Mouse (Mus musculus) spleen, adult 12 weeks (tissue): ENCODE data around the gene Gm28729.

Experiments
- DNase-seq: peaks from one replicate; pipeline ENCODE4 v3.0.0; 2022; ENCODE audit warnings: low spot score

Gm28729 gene

DNA sequence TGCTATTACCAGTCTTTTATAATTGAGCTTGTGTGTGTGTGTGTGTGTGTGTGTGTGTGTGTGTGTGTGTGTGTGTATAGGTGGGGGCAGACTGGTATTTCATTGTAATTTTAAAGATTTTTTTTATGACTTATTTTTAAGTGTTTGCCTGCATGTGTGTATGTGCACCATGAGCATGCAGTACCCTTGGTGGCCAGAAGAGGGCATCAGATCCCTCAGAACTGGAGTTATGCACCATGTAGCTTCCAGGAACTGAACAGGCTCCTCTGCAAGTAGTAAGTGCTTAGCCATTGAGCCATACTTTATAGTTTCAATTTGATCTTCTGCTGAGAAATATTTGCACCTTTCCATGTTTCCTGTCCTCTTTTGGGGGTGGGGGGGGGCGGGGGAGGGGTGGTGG is 63.5 kb downstream of the Gm28729 start:
- no peak for DNase-seq

DNA sequence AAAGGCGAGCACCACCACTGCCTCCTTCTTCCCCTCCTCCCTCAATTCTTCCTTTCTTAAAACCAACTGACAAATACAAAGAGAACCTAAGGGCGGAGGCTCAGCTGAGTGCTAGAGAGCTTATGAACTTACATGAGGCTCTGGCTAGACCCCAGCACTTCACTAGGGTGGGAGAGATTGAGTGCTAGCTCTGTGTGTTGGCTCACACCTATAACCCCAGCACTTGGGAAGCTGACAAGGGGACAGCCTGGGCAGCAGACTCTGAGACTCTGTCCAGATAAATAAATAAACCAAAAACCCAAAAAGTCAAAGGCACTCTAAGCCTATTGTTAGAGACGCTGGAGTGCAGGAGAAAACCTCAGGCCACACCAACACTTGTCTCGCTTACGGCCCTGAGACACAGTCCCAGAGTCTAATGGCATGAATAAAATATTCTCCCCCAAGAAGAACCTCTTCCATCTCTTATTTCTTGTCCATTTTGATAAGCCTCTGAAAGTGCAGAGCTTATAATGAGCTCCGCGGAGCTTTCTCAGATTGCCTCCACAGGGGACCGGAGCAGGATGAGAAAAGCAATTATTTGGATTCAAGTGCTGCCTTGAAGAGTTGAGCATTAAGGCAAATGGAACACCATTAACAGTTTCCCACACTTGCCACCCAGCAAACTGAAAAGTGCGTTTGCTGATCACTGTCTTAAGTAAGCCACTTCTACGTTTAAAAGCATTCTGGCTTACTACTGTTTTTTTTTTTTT is 64.8 kb downstream of the Gm28729 start:
- DNase-seq = no peak

DNA sequence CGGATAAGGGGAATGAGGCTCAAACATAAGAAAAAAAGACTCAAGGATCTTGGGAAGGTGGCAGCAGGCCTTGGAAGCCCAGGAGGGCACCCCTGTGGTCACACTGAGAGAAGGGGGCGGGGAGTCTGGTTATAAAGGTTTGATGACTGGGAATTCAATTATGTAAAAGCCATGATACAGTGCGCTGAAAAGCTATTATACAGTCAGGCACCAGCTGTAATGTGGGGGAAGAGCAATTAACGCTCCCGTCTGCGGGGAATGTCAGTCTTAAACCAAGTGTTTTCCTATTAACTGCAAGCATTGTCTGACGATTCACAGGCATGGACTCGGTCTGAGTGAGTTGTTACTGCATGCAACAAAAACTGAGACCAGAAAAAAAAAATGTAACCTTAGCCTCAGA is 69.4 kb downstream of the Gm28729 start:
- DNase-seq = no peak

DNA sequence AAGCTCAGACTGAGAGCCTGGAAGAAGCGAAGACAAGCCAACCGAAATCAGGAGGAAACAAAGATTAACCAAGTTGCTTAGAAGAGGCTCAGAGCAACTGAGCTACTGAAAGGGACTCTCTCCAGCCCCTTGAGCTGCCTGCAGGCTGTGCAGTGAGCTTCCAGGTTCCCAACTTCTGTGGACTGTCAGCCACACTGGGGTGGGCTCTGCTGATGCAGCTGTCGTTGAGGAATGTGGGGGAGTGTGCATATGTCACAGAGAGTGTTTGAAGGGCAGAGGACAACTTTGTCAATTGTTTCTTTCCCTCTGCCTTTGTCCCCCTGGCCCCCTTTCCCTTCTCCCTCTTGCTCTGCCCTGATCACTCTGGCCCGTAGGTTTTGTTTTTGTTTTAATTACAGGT is 72.1 kb downstream of the Gm28729 start:
- DNase-seq = no peak

DNA sequence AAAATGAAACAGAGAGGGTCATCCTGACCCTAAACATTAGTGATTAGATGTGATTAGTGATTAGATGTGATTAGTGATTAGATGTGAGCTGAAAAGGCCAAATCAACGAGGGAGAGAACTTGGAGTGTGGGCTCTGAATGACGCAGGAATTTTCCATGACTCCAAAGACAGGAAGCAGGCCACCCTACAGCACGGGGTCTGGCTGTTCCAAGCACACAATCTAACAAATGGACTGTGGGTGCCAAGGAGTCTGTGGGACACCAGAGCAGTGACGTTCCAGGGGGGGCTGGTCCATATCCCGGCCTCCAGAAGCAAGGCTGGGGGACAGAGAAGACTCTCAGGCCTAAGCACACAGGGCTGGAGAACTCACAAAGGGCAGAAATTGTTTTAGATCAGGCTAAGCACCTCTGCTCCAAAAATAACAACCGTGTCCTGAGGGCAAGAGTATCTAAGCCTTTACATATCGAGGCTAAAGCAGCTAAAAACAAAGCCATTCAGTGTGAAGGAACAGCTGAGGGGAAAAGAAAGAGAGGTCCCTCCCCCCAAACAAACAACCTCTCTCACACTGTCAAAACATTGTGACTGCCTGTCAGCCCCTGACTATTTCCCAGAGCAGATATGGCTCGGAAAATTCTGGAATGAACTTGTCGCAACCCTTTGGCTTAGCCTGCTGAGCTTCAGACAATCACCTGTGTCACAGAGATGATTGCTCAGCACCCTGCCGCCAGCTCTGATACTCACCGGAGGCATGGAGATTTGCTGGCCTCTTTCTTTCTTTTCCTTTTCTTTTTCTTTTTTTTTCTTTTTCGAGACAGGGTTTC is 74.0 kb downstream of the Gm28729 start:
- no peak for DNase-seq

DNA sequence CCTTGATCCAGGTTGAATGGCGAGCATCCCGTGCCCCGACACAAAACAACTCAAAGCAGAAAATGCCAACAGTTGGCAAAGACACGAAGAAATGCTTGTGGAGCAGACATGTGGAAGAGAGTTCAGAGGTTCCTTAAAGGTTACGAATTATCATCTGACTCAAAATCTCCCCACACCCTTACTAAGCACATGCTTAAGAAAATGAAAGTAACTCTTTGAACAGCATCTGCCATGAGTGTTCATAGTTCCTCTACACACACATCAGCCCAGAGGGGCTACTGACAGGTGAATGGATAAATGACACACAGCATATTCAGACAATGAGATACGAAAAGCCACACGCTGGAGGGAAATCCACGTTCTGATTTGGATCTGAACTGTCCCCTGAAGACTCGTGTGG is 75.5 kb downstream of the Gm28729 start:
- no peak for DNase-seq

DNA sequence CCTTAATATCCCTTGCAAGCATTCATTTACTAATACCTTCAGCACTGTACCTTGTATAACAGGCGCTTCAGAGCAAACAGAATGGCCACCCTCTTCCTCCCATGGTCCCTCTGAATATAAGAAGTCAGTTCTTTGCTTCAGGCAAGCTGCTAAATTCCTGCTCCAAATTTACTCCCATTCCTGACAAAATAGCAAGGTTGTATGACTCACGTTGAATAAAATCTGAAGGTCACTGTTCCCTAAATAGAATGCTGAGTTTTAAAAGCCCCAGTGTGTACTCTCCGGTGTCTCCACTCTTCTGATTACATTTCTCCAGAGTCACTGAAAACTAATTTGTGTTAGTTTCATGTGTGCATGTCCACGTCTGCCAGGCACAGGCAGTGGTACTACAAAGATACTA is 79.7 kb downstream of the Gm28729 start:
- DNase-seq = no peak

DNA sequence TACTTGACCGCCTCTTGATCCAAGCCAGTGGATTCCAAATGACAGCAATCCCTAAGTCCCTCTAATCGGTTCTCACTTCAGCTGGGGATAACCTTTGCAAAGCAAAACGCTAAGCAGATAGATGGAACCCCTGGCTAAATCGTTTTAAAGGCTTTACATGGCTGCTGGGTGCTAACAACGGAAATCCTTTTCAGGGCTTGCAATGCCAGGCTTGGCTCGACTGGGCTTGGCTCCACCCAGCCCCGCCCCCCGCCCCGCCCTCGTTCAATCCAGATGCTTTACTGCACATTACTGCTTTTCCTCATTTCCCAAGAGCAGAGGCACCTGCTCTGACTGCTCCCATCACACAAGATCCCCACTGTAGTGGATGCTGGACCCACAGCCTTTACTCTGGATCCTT is 83.0 kb downstream of the Gm28729 start:
- DNase-seq = no peak

DNA sequence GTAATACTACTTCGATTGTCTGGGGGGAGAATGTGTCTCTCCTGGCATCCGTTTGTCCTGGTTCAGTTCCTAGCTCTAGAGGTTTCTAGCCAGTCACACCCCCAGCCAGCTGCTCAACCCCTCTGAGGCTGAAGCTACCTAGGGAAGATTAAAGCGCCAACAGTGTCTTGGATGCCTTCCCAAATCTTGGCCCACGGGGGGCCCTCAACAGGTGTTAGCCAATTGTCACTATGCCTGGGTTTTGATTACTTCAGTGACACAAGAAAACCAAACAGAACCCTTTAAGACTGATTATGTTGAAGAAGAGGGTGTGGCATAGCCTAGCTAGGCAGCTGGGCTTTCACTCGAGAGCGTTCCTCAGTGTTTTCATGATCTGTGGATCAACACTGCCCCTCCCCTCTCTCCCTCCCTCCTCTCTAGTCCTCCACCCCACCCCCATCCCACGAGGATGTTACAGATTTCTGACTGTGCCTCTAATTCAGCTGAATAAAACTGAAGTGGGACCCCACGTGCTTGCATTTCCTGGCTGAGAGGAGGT is 86.7 kb downstream of the Gm28729 start:
- peak; percentile 3 for DNase-seq

DNA sequence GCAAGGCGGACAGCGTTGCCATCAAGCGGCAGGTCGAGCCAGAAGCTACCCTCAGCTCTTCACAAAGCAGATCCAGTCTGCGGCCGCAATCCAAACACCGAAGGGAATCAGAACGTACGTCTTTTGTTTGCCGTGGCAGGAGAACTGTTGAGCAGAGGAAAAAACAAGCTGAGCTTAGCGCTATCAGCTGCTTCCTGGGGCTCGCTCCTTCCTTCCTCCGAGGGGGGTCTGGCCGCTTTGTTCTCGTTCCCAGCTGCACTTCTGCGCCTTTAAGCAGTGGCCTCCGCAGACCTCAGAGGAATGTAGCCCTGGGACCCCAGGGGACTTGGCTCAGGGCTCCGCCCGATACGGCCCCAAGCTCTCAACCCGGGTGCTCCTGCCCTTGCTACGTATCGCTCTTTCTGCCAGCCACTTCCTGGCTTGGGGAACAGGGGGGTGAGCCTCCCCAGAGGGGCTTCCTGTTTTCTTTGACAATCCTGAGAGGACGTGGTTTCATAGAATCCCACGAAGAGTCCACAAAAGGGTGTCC is 87.2 kb downstream of the Gm28729 start:
- peak; percentile 21 for DNase-seq

DNA sequence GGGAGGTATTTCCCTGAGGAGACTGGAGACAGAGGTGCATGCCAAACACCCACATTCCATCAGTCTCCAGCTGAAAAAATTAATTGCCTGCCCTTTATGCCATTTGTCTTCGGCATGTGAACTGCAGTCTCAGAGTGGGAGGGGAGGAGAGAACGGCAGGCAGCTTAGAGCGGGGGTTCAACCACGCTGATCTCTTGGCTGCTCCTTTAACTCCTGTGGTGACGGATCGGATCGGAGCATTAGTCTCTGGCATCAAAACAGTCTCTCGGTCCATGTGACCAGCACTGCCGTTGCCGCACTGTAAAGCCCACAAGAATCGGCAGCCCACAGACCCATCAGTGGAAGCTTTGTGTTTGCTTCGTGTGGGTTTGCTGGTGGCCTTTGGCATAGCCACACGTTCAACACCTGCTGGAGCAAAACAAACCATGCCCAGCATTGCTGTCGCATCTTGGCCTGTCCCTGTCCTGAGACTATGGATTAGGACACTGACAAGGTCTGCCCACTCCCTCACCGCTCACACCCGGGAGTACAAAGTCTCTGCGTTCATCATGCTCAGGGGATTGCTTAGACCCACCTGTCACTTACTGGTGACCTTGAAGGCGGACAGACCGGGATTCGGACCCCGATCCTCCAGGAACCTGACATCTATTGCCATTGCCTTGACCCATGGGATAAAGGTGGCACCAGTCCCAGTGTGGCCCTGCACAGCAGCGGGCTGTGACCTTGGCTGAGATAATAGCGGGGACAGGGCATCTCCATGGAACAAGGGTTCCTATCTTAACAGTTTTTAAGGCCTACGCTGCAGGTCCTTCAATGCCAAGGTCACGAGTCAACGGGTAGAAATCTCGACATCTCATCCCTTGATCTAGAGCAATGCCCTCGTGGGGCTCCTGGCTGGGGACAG is 87.9 kb downstream of the Gm28729 start:
- DNase-seq = no peak
